Mouse (Mus musculus): ENCODE data around the gene Epb42.

DNA sequence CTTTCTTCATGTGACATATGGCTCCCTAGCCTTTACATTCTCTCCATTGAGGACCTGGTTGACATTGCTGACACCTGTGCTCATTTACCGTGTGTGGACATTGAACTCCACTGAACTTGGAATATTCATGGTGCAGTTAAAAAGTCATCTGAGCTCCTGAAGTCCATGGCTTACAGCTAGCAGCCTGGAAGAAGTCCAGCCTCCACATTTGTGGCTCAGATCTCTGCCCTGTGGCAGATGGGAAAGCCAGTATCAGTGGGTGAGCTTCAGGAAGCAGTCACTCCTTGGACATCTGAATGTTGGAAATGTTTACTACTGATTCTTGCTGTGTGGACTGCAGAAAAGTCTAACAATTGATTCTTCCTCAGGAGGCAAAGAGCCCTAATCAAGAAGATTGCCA, 29.9 kb downstream of the Epb42 start:
- TF ChIP-seq CTCF (IDR thresholded peaks at IDR 0.05; ENCODE audit: control insufficient read depth, insufficient read depth, low read length) = no peak
- TF ChIP-seq POLR2A (IDR thresholded peaks at IDR 0.05; ENCODE audit: borderline replicate concordance, control insufficient read depth, low read depth, low read length) = no peak
